Mouse (Mus musculus) testis, adult 2 months (tissue): Measurements from ENCODE around the gene Nom1.

ENCODE experiments used
- CTCF ChIP-seq: fragments of 200-500 bp; IDR thresholded peaks from 2 replicates; pipeline ENCODE4 v1.5.1; 2012; ENCODE audit warnings: low read depth, mild to moderate bottlenecking, inconsistent platforms, low read length, moderate library complexity; ENCODE audit not compliant: control insufficient read depth, insufficient read depth, insufficient replicate concordance
- POLR2A ChIP-seq: fragments of 200-500 bp; IDR thresholded peaks from 2 replicates; pipeline ENCODE4 v1.6.1; 2012; ENCODE audit warnings: low read depth, mild to moderate bottlenecking, inconsistent platforms, low read length, moderate library complexity; ENCODE audit not compliant: control insufficient read depth

GRCm38 (mm10) chr5:29471396-29471795, 36.9 kb downstream of the Nom1 start:
- TF ChIP-seq CTCF (no peak), POLR2A (no peak)
